Mouse (Mus musculus) thymus, adult 18-20 months (tissue): Measurements from ENCODE around the gene Rars.

Experiments
- DNase-seq, 2 experiments: peaks; one replicate each; pipeline ENCODE4 v3.0.0; 2022; ENCODE audit warnings: mixed read lengths in 2 of 2

The Rars gene

DNA sequence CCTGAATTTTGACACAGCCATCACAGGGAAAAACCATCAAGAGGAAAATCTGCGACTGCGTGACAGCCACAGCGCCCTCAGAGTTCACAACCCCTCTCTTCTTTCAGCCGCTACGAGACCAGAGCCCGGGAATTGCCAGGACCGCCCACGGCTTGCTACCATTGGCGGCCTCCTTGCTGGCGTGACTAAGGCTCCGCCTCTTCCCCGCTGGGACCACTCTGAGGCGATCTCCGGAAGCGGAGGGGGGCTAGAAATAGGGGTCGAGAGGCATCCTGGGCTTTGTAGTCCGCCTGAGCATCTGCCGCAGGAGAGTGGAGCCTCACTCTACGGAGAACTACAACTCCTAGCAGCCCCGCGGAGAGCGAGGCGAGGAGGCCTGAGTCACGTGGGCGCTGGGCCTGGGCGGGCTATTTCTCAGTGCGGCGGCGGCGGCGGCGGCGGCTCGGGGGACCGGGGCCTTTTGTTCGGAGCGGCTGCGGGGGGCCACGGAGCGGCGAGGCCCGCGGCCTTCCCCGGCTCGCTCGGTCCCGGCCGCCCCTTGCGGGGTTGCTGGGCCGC is 65.0 kb downstream of the Rars start, which contains the start of gene Pank3:
TSS of gene Pank3 (plus strand) at position 297 of the 558 bp plus-strand sequence.
- peak; percentile 99 for DNase-seq

DNA sequence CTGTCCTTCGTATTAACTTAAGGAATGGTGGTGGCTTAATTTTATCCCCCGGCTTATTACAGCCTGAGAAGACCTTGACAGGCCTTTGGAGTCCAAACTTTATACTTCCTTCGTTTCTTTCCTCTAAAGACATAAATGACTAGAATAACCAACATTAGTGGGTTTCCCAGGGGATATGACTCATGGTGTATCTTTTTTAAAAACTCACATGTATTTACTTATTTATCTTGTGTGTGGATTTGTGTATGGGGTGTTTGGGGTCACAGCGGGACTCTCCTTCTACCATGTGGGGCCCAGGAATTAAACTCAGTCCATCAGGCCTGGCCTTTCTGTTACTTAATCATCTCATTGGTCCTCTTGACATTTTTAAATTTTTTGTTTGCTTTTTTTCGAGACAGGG is 67.5 kb downstream of the Rars start:
- DNase-seq, result no peak

DNA sequence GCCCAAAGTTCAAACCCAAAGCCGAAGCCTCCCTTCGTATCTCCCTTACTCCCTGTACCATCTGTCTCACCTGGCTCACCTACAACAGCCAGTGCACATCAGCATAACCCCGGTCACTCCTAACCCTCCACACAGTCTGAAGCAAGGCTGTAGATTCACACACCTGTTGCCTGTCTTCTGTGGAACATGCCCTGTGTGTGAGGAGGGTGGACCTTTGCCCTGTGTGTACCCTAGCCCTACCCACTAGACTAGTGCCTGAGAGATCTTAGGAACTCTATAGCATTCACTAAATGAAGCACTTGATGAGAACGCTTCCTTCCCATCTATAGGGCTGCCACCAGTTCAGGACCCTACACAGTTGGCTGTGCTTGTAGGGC is 73.7 kb downstream of the Rars start:
- no peak for DNase-seq

DNA sequence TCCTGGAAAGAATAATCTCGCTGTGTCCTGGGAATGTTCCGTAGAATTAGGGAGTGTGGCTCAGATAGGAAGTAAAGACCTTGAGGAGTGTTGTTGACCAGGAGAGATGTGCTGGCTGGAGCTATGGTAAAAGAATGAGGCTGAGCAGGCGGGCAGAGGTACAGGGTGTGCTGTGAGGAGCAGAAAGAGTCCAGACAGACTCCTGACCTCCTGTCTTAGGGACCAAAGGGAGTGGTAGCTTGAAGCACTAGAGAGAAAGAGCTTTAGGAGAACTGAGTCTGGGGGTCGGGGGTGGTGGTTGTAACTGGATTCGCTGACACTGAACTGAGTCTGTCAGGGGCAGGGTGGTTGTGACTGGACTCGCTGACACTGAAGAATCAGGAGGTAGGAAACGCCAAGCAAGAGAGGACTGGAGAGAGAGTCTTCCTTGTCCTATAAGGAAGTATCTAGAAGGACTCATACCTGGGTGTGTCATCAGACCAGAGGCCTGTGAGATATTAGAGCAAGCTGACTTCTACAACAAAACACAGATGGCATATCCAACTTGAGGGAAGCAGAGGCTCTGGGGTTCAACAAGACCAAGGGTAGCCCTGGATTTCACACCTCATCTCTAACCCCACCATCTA is 74.2 kb downstream of the Rars start:
- no peak for DNase-seq
